Mouse (Mus musculus): ENCODE measurements around the gene Lrch3.

GRCm38 (mm10) chr16:33014921-33015320 is 101.0 kb downstream of the Lrch3 start:
- no peak for TF ChIP-seq EP300 (IDR thresholded peaks at IDR 0.05; ENCODE audit: low read depth)
- TF ChIP-seq CTCF (IDR thresholded peaks at IDR 0.05; ENCODE audit: low read depth), result no peak

All from heart, postnatal 0 days (tissue).